Mouse (Mus musculus): ENCODE measurements around the gene Bbs4.

DNA sequence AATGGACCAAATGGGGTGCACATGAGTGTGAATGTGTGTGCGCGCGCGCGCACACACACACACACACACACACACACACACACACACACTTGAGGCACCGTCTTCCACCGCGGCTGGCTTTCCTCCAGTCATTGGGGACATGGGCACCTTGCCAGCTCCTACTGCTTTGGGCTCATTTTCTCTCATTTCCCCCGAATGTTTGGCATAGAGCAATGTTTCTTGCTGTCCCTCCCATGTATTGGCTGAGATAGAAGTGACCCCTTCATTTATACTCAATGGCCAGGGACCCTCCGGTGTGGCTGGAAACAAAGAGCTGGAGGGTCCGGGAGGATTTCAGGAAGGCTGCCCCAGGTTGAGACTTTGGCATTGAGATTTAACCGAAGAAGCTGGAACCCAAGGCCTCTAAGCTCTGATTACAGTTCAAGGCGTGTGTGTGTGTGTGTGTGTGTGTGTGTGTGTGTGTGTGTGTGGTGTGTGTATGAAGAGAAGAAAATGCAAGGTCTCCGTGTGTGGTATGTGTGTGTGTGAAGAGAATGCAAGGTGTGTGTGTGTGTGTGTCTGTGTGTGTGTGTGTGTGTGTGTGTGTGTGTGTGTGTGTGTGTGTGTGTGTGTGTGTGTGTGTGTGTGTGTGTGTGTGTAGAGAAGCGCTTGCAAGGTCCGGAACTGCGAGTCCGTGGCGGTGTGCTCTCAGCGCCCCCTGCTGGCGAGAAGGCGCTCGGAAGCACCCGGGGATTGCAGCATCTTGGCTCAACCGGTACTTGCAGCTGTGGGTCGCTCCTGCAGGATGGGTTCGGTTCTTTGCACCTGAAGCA is 71.2 kb downstream of the Bbs4 start:
- TF ChIP-seq CTCF (IDR thresholded peaks at IDR 0.05; ENCODE audit: extremely low read depth, insufficient read length, insufficient replicate concordance, low read depth, low read length) (peak; percentile 73), POLR2A (IDR thresholded peaks at IDR 0.05; ENCODE audit: low read depth, low read length) (no peak)
